Mouse (Mus musculus) layer of hippocampus, postnatal 10 days (tissue): ENCODE data around the gene Irgm1. TPM values are rescaled to one million over a fixed set of nuclear protein-coding genes. Genes with fewer than 3 reads are reported as not detected.

Experiments used
- DNase-seq, 2 experiments: peaks; one replicate each; pipeline ENCODE4 v3.0.0; 2021; ENCODE audit warnings: low spot score in 2 of 2
- total RNA-seq, 2 experiments: library from RNA; stranded (reverse); gene quantifications; 2 replicates each; pipeline ENCODE4 v1.2.3; 2021

Irgm1 gene
- total RNA-seq, 2 experiments from 2014 or later, result 3.3 TPM

- DNase-seq, result no peak
Observed at GRCm38 (mm10) chr11:48813782-48814181, 57.7 kb downstream of the Irgm1 start.

Other genes with a start within 250 kb of the Irgm1 start
- gene Rack1, start 71.4 kb downstream of the Irgm1 start, total RNA-seq, result 100 to 1,000 TPM; 336 to 363 TPM
- 10 to 100 TPM; 44.1 to 58.1 TPM for gene Trim41, start 54.3 kb downstream of the Irgm1 start, total RNA-seq
- 1 to 10 TPM; 4.9 to 5.6 TPM for gene Trim7, start 45.5 kb downstream of the Irgm1 start, total RNA-seq
- gene Gm12184, start 45.0 kb downstream of the Irgm1 start, total RNA-seq, result 1 to 10 TPM in 1 of 2 experiments, under 1 TPM in 1; 0.98 to 1.4 TPM
- under 1 TPM; 0.33 to 0.39 TPM for gene Gm5431, start 30.5 kb upstream of the Irgm1 start, total RNA-seq
- 1 to 10 TPM in 1 of 2 experiments, under 1 TPM in 1; 0.54 to 1.2 TPM for gene Psme2b, start 74.5 kb upstream of the Irgm1 start, total RNA-seq
- gene Olfr56, start 107.2 kb upstream of the Irgm1 start, total RNA-seq, result not detected
- gene 9930111J21Rik1, start 107.7 kb upstream of the Irgm1 start, total RNA-seq, result 1 to 10 TPM in 1 of 2 experiments, under 1 TPM in 1; 0.47 to 1.2 TPM
- gene Gm12185, start 120.5 kb upstream of the Irgm1 start, total RNA-seq, result not detected
- gene Tgtp1, start 122.5 kb upstream of the Irgm1 start, total RNA-seq, result not detected
- 1 to 10 TPM in 1 of 2 experiments, under 1 TPM in 1; 0.71 to 1.0 TPM for gene 9930111J21Rik2, start 179.6 kb upstream of the Irgm1 start, total RNA-seq
- under 1 TPM in 1 of 2 experiments, not detected in 1; 0.11 TPM for gene Tgtp2, start 192.5 kb upstream of the Irgm1 start, total RNA-seq
- gene Ifi47, start 204.9 kb upstream of the Irgm1 start, total RNA-seq, result under 1 TPM; 0.21 to 0.62 TPM
- not detected for gene Olfr1396, start 243.2 kb upstream of the Irgm1 start, total RNA-seq